Mouse (Mus musculus): ENCODE data around the gene Olfr1458.

The Olfr1458 gene

DNA sequence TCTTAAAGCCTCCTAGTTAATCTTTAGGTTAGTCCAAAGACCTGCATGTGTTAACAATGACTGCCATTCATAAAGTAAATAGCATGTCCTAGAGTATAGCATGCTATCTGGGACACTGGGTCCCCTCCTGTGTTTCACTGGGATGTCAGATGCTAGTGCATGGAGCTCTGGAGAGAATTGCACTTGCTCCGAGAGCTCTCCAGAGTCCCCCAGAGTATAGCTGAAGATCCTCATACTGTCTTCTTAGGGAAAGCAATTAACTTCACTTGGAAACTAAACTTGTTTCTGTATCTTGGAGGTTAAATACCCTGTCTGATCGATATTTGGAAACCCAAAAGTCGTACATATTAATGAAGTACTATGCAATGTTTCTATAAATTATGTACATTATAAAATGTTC lies at the start of gene Olfr1458:
Olfr1458 (minus strand) TSS at position 101 of the 400 bp plus-strand sequence.
- DNase-seq (ENCODE audit: low spot score): no peak

DNA sequence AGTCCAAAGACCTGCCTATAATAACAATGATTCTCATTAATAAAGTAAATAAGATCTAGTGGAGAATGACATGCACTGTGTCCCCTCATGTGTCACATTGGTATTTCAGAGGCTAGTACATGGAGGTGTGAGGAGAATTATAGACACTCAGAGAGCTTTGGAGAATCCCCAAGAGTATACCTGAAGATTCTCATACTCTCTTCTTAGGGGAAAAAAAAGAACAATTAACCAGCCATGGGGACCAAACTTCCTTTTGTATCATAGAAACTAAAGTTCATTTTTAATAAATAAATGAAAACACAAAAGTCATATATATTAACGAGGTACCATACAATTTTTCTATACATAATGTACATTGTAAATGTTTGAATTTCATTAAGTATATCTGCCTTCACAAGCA lies 42.9 kb upstream of the Olfr1458 start, which contains the start of gene Olfr1459:
Olfr1459 (minus strand) TSS at position 101 of the 400 bp plus-strand sequence.
- no peak for DNase-seq (ENCODE audit: low spot score)

DNA sequence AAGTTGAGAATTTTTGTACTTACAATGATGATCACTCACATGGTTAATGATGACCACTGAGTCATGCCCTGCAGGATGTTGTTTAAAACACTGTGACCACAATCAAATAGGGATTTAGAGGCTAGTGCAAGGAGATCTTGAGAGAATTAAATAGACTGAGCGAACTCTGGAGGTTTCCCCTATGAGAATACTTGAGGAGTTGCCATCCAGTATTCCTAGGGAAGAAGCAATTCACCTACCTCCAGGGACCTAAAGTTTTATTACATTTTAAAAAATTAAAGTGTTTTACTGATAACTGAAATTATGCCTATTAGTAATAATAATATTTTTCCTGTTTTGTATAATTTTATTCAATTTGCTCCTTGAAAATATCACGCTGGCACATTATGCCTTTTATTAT lies 8.8 kb downstream of the Olfr1458 start, which contains the start of gene Olfr1457:
Olfr1457 (minus strand) TSS at position 101 of the 400 bp plus-strand sequence.
- no peak for DNase-seq (ENCODE audit: low spot score)

DNA sequence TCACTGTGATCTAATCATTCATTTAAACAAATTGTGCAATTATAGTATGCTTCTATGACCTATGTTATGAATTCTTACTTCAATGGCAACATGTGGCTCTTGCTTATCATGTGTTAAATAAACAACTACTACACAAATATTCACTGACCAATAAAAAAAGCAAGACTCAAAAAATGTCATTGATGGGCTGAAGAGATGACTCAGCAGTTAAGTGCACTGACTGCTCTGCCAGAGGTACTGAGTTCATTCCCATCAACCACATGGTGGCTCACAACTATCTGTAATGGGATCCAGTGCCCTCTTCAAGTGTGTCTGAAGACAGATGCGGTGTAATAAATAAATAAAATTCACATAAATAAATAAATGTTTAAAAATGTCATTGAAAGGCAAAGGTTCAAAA lies 12.7 kb downstream of the Olfr1458 start:
- DNase-seq (ENCODE audit: low spot score): no peak

DNA sequence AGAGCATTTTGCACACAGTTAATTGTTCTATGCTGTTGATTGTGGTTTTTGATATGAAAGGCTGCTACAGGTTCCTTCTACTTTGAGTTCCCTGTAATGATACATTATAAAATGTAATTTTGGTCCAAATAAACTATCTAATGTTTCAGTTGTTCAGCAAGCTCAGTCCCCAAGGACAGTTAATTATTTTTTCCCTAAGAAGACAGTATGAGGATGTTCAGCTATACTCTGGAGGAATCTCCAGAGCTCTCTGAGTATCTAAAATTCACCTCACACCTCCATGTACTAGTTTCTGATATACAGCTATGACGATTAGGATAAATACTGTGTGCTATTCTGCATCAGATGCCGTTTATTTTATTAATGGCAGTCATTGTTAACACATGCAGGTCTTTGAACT lies 46.3 kb downstream of the Olfr1458 start, which contains the start of gene Olfr1454:
Olfr1454 (plus strand) TSS at position 301 of the 400 bp plus-strand sequence.
- no peak for DNase-seq (ENCODE audit: low spot score)

Data from ovary, postnatal 10 days (tissue).